Mouse (Mus musculus) mature B cell (primary cell): Measurements from ENCODE around the gene Prss12.

Experiments used
- in situ Hi-C: fragments of 300-500 bp; cut with MboI; formaldehyde crosslinking; loops from 2 replicates; pipeline ENCODE4 v1.14.3; 2019

The Prss12 gene

DNA sequence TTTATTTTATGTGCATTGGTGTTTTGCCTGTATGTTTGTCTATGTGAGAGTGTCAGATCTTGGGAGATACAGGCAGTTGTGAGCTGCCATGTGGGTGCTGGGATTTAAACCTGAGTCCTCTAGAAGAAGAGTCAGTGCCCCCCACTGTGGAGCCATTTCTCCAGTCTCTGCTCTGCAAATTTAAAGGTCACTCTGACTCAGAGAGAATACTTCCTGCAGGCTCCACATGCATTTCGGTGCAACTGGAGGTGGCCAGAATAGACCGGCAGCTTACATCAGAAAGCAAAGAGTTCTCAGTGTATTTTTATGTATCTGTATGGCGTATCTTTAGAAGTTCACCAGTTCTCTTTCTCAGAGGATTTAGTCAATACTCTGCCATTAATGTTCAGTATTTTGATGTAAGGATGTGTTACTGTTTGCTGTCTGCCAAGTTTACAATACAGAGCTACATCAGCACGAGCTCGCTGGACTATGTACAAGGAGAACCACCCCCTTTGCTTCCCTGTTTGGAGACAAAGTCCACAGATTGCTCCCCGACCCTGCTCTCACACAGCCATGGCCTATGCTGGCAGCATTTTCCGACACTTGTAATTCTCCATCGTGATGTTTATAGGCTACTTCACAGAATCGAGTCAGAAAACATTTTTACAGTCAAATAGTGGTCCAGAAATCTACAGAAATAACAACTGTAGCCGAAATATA is 81.2 kb downstream of the Prss12 start:
- in situ Hi-C loops = no loop called here

DNA sequence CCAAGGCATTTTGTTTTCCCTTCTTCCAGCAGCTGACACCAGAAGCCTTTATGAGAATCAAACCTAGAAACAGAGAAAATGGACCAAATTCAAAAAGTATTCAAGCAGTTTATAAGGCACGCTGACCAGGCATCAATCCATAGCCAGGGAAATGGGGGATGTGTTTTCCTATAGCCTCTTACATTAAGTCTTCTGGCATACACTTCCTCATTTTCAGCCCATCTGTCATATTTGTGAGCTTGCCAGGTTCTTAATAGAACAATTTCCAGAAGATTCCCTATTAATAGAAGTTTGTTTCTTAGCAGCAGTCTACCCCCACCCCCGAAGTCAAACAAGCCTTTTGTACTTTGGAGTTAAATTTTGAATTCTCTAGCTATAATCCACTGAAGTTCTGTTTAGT is 84.4 kb downstream of the Prss12 start:
- in situ Hi-C loops = no loop called here

DNA sequence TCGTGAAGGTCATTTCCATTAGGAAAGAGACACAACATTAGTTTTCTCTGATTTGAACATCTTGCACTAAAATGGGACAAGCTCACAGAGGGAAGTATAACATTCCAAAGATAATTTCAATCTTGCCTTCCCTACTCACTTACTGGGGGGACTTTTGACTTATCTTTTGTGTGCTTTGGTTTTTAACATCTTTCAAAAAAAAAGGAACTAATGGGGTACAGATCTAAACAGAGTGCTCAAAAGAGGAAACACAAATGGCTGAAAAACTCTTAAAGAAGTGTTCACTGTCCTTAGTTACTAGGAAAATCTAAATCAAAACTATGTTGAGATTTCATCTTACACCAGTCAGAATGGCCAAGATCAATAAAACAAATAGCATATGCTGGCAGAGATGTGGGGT is 90.6 kb downstream of the Prss12 start:
- in situ Hi-C loops = no loop called here

DNA sequence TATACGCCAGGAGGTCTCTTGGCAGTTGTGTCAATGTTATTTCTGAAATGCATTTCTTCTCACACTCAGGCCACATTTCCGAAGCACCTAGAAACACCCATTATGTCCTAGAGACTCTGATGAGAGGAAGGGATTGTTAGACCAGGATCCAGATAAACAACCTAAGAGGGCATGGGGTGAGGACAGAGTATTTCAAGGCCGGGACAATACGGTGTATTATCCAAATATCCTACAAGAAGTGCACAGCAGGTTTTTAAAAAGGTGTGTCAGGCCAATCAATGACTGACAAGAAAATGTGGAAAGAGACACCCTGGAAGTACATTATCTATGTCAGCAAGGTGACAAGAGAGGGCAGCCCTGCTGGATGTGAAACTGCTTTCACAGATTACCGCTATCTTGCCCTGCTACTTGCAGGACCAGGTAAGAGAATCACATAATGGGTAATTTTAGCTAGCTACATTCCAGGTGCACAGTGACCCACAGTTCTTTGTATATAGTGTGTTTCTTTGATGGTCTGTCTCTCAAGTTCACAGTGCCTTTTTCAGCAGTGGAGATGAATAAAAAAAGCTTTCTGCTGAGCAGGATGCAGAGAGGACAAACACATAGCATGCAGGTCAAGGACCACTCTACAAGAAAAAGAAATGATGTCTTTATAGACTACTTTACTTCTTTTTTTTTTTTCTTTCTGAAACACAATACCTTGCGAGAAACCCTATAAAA is 97.0 kb downstream of the Prss12 start:
- in situ Hi-C loops = no loop called here

DNA sequence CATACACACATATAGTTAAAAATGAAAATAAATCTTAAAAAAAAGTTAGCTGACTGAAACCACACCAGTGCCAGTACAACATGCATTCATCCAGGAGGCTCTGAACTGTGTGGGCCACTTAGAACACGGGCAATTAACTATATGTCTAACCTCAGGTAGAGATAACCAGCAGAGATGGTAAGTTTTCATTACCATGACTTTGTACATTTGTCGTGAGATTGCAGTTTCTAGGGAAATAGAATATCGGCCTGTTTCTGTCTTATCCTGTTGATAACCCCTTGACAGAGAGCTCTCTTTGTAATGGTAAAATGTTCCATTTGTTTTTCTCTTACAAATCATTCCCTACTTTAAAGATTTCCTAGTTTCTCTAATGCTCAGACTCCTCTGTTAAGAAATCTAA is 103.8 kb downstream of the Prss12 start:
- in situ Hi-C loops = no loop called here

DNA sequence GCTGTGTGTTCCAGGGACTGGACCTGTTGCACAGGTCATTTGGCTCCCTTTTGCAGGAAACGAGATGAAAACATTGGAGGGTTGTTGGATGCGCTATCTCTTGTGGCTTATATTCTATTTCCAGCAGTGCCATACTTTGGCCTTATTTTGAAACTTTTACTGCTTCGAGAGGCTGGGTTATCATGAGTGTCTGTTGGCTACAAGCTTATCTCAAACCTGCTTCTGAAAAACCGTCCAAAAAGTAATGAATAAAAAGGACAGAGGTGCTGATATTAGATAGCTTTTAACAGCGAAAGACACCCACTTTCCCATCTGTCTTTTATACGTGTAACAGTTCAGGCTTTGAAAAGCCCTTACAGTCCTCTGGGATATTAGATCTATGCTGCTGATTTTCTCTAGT is 107.2 kb downstream of the Prss12 start:
- in situ Hi-C loops = no loop called here

DNA sequence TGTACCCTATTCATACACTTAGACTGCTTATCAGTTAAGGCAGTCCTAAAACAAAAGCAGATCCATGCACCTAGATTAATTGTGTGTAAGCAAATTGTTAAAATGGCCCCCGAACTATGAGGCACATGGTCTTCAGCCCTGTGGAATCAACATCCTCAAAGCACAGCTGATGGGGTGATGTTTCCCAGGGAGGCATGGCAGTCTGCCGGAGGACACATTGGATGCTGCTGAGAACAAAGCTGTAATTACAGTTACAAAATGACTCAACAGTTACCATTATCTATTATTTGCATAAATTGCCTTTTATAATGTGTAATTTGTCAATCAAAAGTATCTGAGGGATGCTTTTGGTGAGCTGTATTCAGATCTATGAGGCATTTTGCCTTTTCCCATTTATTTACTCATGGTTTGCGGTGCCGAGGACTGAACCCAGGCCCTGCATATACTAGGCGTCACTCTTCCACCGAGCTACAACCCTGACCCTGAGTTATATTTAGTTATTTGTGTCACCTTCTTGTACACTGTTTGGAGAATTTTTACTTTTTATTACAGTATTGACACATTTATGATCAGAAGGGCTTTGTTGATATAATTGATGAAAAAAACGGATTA is 108.6 kb downstream of the Prss12 start:
- in situ Hi-C loops = no loop called here
